Mouse (Mus musculus) hindbrain, embryonic 11.5 days (tissue): Measurements from ENCODE around the gene Dmxl2. TPM values are rescaled to one million over a fixed set of nuclear protein-coding genes. Genes with fewer than 3 reads are reported as not detected.

Experiments
- ATAC-seq: fragments of 200-750 bp; cut with Nextera tagmentation; 2 replicates; pipeline ENCODE4 v1.8.0; 2017; ENCODE audit warnings: mild to moderate bottlenecking, moderate TSS enrichment, moderate library complexity; ENCODE audit not compliant: low FRiP score
- DNase-seq: peaks from one replicate; pipeline ENCODE4 v3.0.0-alpha.2; 2015; ENCODE audit warnings: low spot score
- H3K27ac ChIP-seq: fragments of 300-500 bp; sonication (generic); 2 replicates; pipeline ENCODE4 v1.5.1; 2014; ENCODE audit warnings: mild to moderate bottlenecking, low read depth, low read length
- H3K27me3 ChIP-seq: fragments of 300-500 bp; sonication (generic); 2 replicates; pipeline ENCODE4 v1.6.1; 2014; ENCODE audit warnings: mild to moderate bottlenecking, low read length, moderate library complexity, mixed read lengths; ENCODE audit not compliant: control insufficient read depth, insufficient read depth
- H3K36me3 ChIP-seq: fragments of 300-500 bp; sonication (generic); 2 replicates; pipeline ENCODE4 v1.6.1; 2014; ENCODE audit warnings: mild to moderate bottlenecking, low read length, moderate library complexity, mixed read lengths; ENCODE audit not compliant: control insufficient read depth, insufficient read depth
- H3K4me1 ChIP-seq: fragments of 300-500 bp; sonication (generic); replicated peaks from 2 replicates; pipeline ENCODE4 v1.6.1; 2014; ENCODE audit warnings: low read length, mixed read lengths; ENCODE audit not compliant: control insufficient read depth, insufficient read depth
- H3K4me2 ChIP-seq: fragments of 300-500 bp; sonication (generic); replicated peaks from 2 replicates; pipeline ENCODE4 v1.6.1; 2014; ENCODE audit warnings: mild to moderate bottlenecking, low read depth, low read length
- H3K4me3 ChIP-seq: fragments of 300-500 bp; sonication (generic); 2 replicates; pipeline ENCODE4 v1.5.1; 2014; ENCODE audit warnings: low read depth, low read length
- H3K9ac ChIP-seq: fragments of 300-500 bp; sonication (generic); 2 replicates; pipeline ENCODE4 v1.6.1; 2014; ENCODE audit warnings: low read depth, low read length
- H3K9me3 ChIP-seq: fragments of 300-500 bp; sonication (generic); 2 replicates; pipeline ENCODE4 v1.6.1; 2016; ENCODE audit warnings: low read length; ENCODE audit not compliant: control insufficient read depth
- WGBS: fragments of 180-500 bp; shearing (Covaris S2); extraction: QIAGEN DNeasy Blood & Tissue Kit; methylation state at CpG from one replicate; pipeline ENCODE4 v1.1.7; 2014; 5-methylcytosine and 5-hydroxymethylcytosine counted together
- polyA plus RNA-seq: library from polyadenylated mRNA; unstranded; fragments of >200 nt; fragmentation: Nextera tagmentation; extraction: Ambion mirVana; gene quantifications from 2 replicates; pipeline ENCODE4 v1.2.1, GENCODE M21; 2014

Dmxl2 gene
- polyA plus RNA-seq, 1 experiment from 2014 or later, result 25.8 TPM

GRCm38 (mm10) chr9:54484927-54485326 lies 16.5 kb downstream of the Dmxl2 start:
- no peaks in the 10 kb centered on the region for H3K4me1 ChIP-seq
- no peak for ATAC-seq

GRCm38 (mm10) chr9:54483215-54483614 lies 18.2 kb downstream of the Dmxl2 start:
- Histone ChIP-seq H3K27ac (no peak overlapping the region), H3K36me3 (no peaks in the 10 kb centered on the region), H3K27me3 (no peaks in the 10 kb centered on the region), H3K9me3 (no peaks in the 10 kb centered on the region), H3K4me3 (no peak overlapping the region), H3K4me1 (no peaks in the 10 kb centered on the region), H3K4me2 (no peak overlapping the region), H3K9ac (no peak overlapping the region)
- WGBS, result 63% methylated on average over 4 of the region's 4 CpGs
- no peak for ATAC-seq
- DNase-seq, result no peak

More at GRCm38 (mm10) chr9:54484927-54485326, 16.5 kb downstream of the Dmxl2 start:
- DNase-seq, result no peak
- no peak overlapping the region for H3K4me3 ChIP-seq
- no peak overlapping the region for H3K27ac ChIP-seq
- H3K9me3 ChIP-seq, result no peaks in the 10 kb centered on the region
- no peaks in the 10 kb centered on the region for H3K36me3 ChIP-seq
- no peaks in the 10 kb centered on the region for H3K27me3 ChIP-seq
- 94% methylated on average over 2 of the region's 2 CpGs for WGBS
- H3K9ac ChIP-seq, result no peak overlapping the region
- H3K4me2 ChIP-seq, result no peak overlapping the region

- ATAC-seq, result no peak
- Histone ChIP-seq H3K36me3 (no peaks in the 10 kb centered on the region), H3K4me3 (no peak overlapping the region), H3K9me3 (no peaks in the 10 kb centered on the region), H3K27ac (no peak overlapping the region), H3K4me1 (no peaks in the 10 kb centered on the region), H3K27me3 (no peaks in the 10 kb centered on the region), H3K9ac (no peak overlapping the region), H3K4me2 (no peak overlapping the region)
- DNase-seq, result no peak
- WGBS, result 88% methylated on average over 4 of the region's 4 CpGs
Observed at GRCm38 (mm10) chr9:54482763-54483162, 18.7 kb downstream of the Dmxl2 start.

GRCm38 (mm10) chr9:54479054-54479453 lies 22.4 kb downstream of the Dmxl2 start:
- Histone ChIP-seq H3K4me3 (no peak overlapping the region), H3K36me3 (no peaks in the 10 kb centered on the region), H3K4me1 (no peaks in the 10 kb centered on the region), H3K9ac (no peak overlapping the region), H3K4me2 (no peak overlapping the region), H3K27ac (no peak overlapping the region), H3K9me3 (no peaks in the 10 kb centered on the region), H3K27me3 (no peaks in the 10 kb centered on the region)
- ATAC-seq, result no peak
- no peak for DNase-seq
- 92% methylated on average over 1 of the region's 1 CpGs for WGBS

- Histone ChIP-seq H3K9ac (no peak overlapping the region), H3K27me3 (no peaks in the 10 kb centered on the region), H3K9me3 (no peaks in the 10 kb centered on the region), H3K4me3 (no peak overlapping the region), H3K4me1 (no peaks in the 10 kb centered on the region), H3K36me3 (no peaks in the 10 kb centered on the region), H3K27ac (no peak overlapping the region), H3K4me2 (no peak overlapping the region)
- no peak for DNase-seq
- WGBS, result 75% methylated on average over 3 of the region's 3 CpGs
- no peak for ATAC-seq
Observed at GRCm38 (mm10) chr9:54478117-54478516, 23.3 kb downstream of the Dmxl2 start.

GRCm38 (mm10) chr9:54474546-54474945 lies 26.9 kb downstream of the Dmxl2 start:
- ATAC-seq (no peak), DNase-seq (no peak)
- no peak overlapping the region for H3K9ac ChIP-seq
- no peaks in the 10 kb centered on the region for H3K4me1 ChIP-seq
- no peaks in the 10 kb centered on the region for H3K36me3 ChIP-seq
- H3K27ac ChIP-seq, result no peak overlapping the region
- no peak overlapping the region for H3K4me3 ChIP-seq
- WGBS, result 89% methylated on average over 5 of the region's 5 CpGs
- H3K4me2 ChIP-seq, result no peak overlapping the region
- no peaks in the 10 kb centered on the region for H3K9me3 ChIP-seq
- H3K27me3 ChIP-seq, result no peaks in the 10 kb centered on the region

- Histone ChIP-seq H3K4me2 (no peak overlapping the region), H3K9ac (no peak overlapping the region), H3K4me1 (no peaks in the 10 kb centered on the region), H3K9me3 (no peaks in the 10 kb centered on the region), H3K36me3 (no peaks in the 10 kb centered on the region), H3K27me3 (no peaks in the 10 kb centered on the region), H3K4me3 (no peak overlapping the region), H3K27ac (no peak overlapping the region)
- DNase-seq (peak; percentile 2), ATAC-seq (no peak)
- WGBS, result 80% methylated on average over 4 of the region's 4 CpGs
Observed at GRCm38 (mm10) chr9:54474031-54474430, 27.4 kb downstream of the Dmxl2 start.

GRCm38 (mm10) chr9:54472784-54473183 lies 28.6 kb downstream of the Dmxl2 start:
- H3K9me3 ChIP-seq, result no peaks in the 10 kb centered on the region
- H3K4me3 ChIP-seq, result no peak overlapping the region
- no peak overlapping the region for H3K9ac ChIP-seq
- H3K27me3 ChIP-seq, result no peaks in the 10 kb centered on the region
- no peaks in the 10 kb centered on the region for H3K4me1 ChIP-seq
- no peaks in the 10 kb centered on the region for H3K36me3 ChIP-seq
- ATAC-seq (no peak), DNase-seq (no peak)
- no peak overlapping the region for H3K27ac ChIP-seq
- 77% methylated on average over 3 of the region's 3 CpGs for WGBS
- no peak overlapping the region for H3K4me2 ChIP-seq

- Histone ChIP-seq H3K27me3 (no peaks in the 10 kb centered on the region), H3K4me2 (no peak overlapping the region), H3K4me1 (no peaks in the 10 kb centered on the region), H3K9me3 (no peaks in the 10 kb centered on the region), H3K36me3 (no peaks in the 10 kb centered on the region), H3K4me3 (no peak overlapping the region), H3K9ac (no peak overlapping the region), H3K27ac (no peak overlapping the region)
- DNase-seq, result no peak
- ATAC-seq, result no peak
- 91% methylated on average over 2 of the region's 2 CpGs for WGBS
Observed at GRCm38 (mm10) chr9:54469339-54469738, 32.1 kb downstream of the Dmxl2 start.
